Comparison of ENCODE assay signal across 8 mouse cellular contexts in the genomic region with DNA sequence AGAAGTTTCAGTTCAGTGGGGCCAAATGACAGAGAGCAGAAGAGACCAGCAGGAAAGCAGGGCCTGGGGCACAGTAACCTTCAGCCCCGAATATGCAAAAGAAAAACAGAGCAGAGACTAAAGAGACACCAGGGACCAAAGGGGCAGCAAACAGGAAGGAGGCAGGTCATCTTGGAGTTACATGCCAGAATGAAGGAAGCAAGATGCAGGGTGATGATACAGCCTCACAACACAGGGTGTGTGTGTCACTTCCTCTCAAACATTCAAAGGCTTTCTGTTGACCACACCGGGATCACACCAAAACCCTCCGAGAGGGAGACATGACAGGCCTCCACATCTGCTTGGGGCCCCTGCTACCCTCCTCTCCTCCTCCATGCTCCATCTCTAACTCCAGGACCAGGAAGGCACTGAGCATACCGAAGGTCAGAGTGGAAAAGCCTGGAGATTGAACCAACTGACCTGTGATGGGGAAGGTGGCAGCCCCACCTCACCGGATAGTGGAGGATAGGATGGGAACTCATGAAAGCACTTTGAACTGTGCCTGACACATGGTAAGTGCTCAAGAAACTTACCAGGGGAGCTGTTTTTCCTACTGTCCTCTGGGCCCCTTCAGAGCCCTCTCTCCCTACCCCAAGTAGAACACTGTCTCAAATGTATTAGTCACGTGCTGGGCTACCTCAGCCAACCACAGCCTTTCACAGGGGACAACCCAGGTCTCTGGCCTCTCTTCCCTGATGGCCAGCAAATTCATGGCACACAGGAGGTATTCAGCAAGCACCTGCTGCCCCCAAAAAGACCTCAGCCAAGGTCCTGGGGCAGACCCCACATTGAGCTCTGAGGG. TPM values are rescaled to one million over a fixed set of nuclear protein-coding genes. Genes with fewer than 3 reads are reported as not detected.
A peak's percentile ranks its signal among the peaks of the same experiment; 100 is the strongest.
DNase-seq lines count a peak whose midpoint lies in the region; ATAC-seq and TF ChIP-seq lines count a peak whose summit lies in the region.

No protein-coding gene starts in this region.

- H3K4me1 ChIP-seq in heart, embryonic 14.5 days (ENCODE audit: control insufficient read depth in 2 of 2, insufficient read depth in 2 of 2, low read length in 2 of 2), result peaks cover 48 to 54% of the 10 kb centered on the region in 2 experiments
- H3K4me1 ChIP-seq in MEL (ENCODE audit: control insufficient read depth in 1 of 2, insufficient read depth in 2 of 2, low read length in 2 of 2), result peaks cover 0 to 20% of the 10 kb centered on the region in 2 experiments
- peaks cover 52% of the 10 kb centered on the region for H3K4me1 ChIP-seq in hindbrain, embryonic 10.5 days (replicated peaks)
- peaks cover 25% of the 10 kb centered on the region for H3K4me1 ChIP-seq in midbrain, embryonic 14.5 days (ENCODE audit: control insufficient read depth, insufficient read depth, low read length)

- peak overlapping the region; percentile 89 for H3K9ac ChIP-seq in heart, embryonic 14.5 days (ENCODE audit: low read length)
- H3K9ac ChIP-seq in MEL (ENCODE audit: control insufficient read depth, low read depth, low read length, poor library complexity, severe bottlenecking), result no peak overlapping the region
- H3K9ac ChIP-seq in midbrain, embryonic 14.5 days (replicated peaks; ENCODE audit: low read length), result no peak overlapping the region; the same call in 1 of the 2 replicates

- no peaks in the 10 kb centered on the region for H3K9me3 ChIP-seq in heart, embryonic 14.5 days (ENCODE audit: control insufficient read depth, low read length)
- no peaks in the 10 kb centered on the region for H3K9me3 ChIP-seq in MEL (replicated peaks; ENCODE audit: insufficient read depth, low read length)
- no peaks in the 10 kb centered on the region for H3K9me3 ChIP-seq in hindbrain, embryonic 10.5 days
- H3K9me3 ChIP-seq in midbrain, embryonic 14.5 days (ENCODE audit: control insufficient read depth, low read length), result no peaks in the 10 kb centered on the region

- peak overlapping the region; percentile 70 to 75 for H3K27ac ChIP-seq in heart, embryonic 14.5 days (replicated peaks in 1 of 2; ENCODE audit: control insufficient read depth in 1 of 2, insufficient read depth in 1 of 2, low read depth in 2 of 2, low read length in 2 of 2)
- H3K27ac ChIP-seq in MEL (ENCODE audit: control insufficient read depth, low read depth, low read length), result no peak overlapping the region
- peak overlapping the region; percentile 60; the same call in 1 of the 2 replicates for H3K27ac ChIP-seq in hindbrain, embryonic 10.5 days
- no peak overlapping the region for H3K27ac ChIP-seq in midbrain, embryonic 14.5 days (replicated peaks; ENCODE audit: low read depth, low read length)

- no peak for TF ChIP-seq EP300 in MEL (IDR thresholded peaks at IDR 0.05; ENCODE audit: low read depth in 1 of 2, low read length in 2 of 2)

- ATAC-seq in heart, embryonic 14.5 days (ENCODE audit: insufficient number of reproducible peaks, insufficient read depth, low FRiP score, low read depth), result no peak
- ATAC-seq in midbrain, embryonic 14.5 days (ENCODE audit: low FRiP score, low TSS enrichment), result no peak
- ATAC-seq in erythroid progenitor cell, adult 5-6 weeks (replicated peaks; ENCODE audit: low FRiP score, poor library complexity, severe bottlenecking), result no peak

- H3K36me3 ChIP-seq in heart, embryonic 14.5 days (ENCODE audit: control insufficient read depth, insufficient read depth, low read length), result peaks cover 13% of the 10 kb centered on the region; the same call in 1 of the 2 replicates
- peaks cover 0 to 5% of the 10 kb centered on the region in 2 experiments; a peak in 1 of 4 replicates for H3K36me3 ChIP-seq in MEL (ENCODE audit: control insufficient read depth in 1 of 2, insufficient read depth in 2 of 2, low read length in 2 of 2)
- peaks cover 14% of the 10 kb centered on the region for H3K36me3 ChIP-seq in hindbrain, embryonic 10.5 days
- 0 out of 2 replicates have a peak, but pooled peaks cover 3% of the 10 kb centered on the region for H3K36me3 ChIP-seq in midbrain, embryonic 14.5 days (ENCODE audit: control insufficient read depth, insufficient read depth, low read length)

- peak overlapping the region in 1 of 2 experiments; percentile 89; a peak in 1 of 4 replicates for H3K4me3 ChIP-seq in heart, embryonic 14.5 days (ENCODE audit: control insufficient read depth in 1 of 2, insufficient read depth in 1 of 2, low read depth in 1 of 2, low read length in 2 of 2)
- H3K4me3 ChIP-seq in MEL (ENCODE audit: control insufficient read depth in 1 of 2, insufficient read depth in 1 of 2, low read depth in 2 of 2, low read length in 2 of 2), result no peak overlapping the region
- peak overlapping the region; percentile 30 for H3K4me3 ChIP-seq in hindbrain, embryonic 10.5 days
- H3K4me3 ChIP-seq in midbrain, embryonic 14.5 days (replicated peaks; ENCODE audit: low read depth, low read length), result no peak overlapping the region

- H3K79me2 ChIP-seq in MEL (ENCODE audit: control insufficient read depth, insufficient read depth, low read length, poor library complexity), result peaks cover 10% of the 10 kb centered on the region

- no peak for TF ChIP-seq POLR2A in MEL (IDR thresholded peaks at IDR 0.05; ENCODE audit: control insufficient read depth in 1 of 2, insufficient read depth in 1 of 2, low read depth in 1 of 2, low read length in 2 of 2, poor library complexity in 1 of 2)

- intact Hi-C loops in heart, postnatal 10 days (cut with DNase I), result loop anchor here (2.0 kb wide), 1 partner anchor 36 kb away; no protein-coding TSS in a partner anchor

- H3K4me2 ChIP-seq in heart, embryonic 14.5 days (ENCODE audit: low read length), result peak overlapping the region; percentile 94
- peak overlapping the region; percentile 60 for H3K4me2 ChIP-seq in midbrain, embryonic 14.5 days (ENCODE audit: low read length)

- no peak for TF ChIP-seq CTCF in MEL (IDR thresholded peaks at IDR 0.05 in 2 of 3, conservative IDR thresholded peaks at IDR 0.05 in 1 of 3; ENCODE audit: control insufficient read depth in 1 of 3, insufficient read depth in 1 of 3, low read depth in 2 of 3, low read length in 3 of 3, poor library complexity in 1 of 3, severe bottlenecking in 1 of 3)

- WGBS in heart, embryonic 14.5 days, result 54% methylated on average over 6 of the region's 6 CpGs
- 64% methylated on average over 6 of the region's 6 CpGs for WGBS in hindbrain, embryonic 10.5 days
- 87% methylated on average over 6 of the region's 6 CpGs for WGBS in midbrain, embryonic 14.5 days

- DNase-seq in heart, postnatal 10 days, result no peak
- DNase-seq in MEL (ENCODE audit: low read depth, low spot score), result peak; percentile 33
- DNase-seq in hindbrain, embryonic 10.5 days (ENCODE audit: low spot score), result no peak
- DNase-seq in midbrain, embryonic 14.5 days, result no peak
- no peak for DNase-seq in right cerebral cortex, adult 18-20 months
- DNase-seq in urinary bladder, postnatal 10 days (ENCODE audit: low spot score), result no peak

- no peaks in the 10 kb centered on the region for H3K27me3 ChIP-seq in heart, embryonic 14.5 days (ENCODE audit: control insufficient read depth, insufficient read depth, low read length)
- H3K27me3 ChIP-seq in MEL (ENCODE audit: control insufficient read depth in 1 of 2, insufficient read depth in 2 of 2, low read length in 2 of 2), result no peaks in the 10 kb centered on the region
- H3K27me3 ChIP-seq in hindbrain, embryonic 10.5 days (ENCODE audit: insufficient read depth, poor library complexity, severe bottlenecking), result peaks cover 13% of the 10 kb centered on the region
- H3K27me3 ChIP-seq in midbrain, embryonic 14.5 days (ENCODE audit: control insufficient read depth, insufficient read depth, low read length), result 0 out of 2 replicates have a peak, but pooled peaks cover 3% of the 10 kb centered on the region

- no peak for TF ChIP-seq RAD21 in MEL (IDR thresholded peaks at IDR 0.05; ENCODE audit: low read depth, low read length)

TF ChIP-seq in MEL, 35 proteins besides CTCF, POLR2A, EP300 and RAD21:
- no peak for TF ChIP-seq HCFC1 (IDR thresholded peaks at IDR 0.05; ENCODE audit: low read depth, low read length)
- TF ChIP-seq TAL1 (IDR thresholded peaks at IDR 0.05; ENCODE audit: low read length), result peak; percentile 41
TF ChIP-seq in MEL: peak in this region for 1.

RNA-seq across cellular contexts. Expression of gene Tmem184b, which starts 3.0 kb away (rescaled TPM):
- 56.1 and 60.6 TPM in 2 replicates for polyA plus RNA-seq in heart, embryonic 14.5 days (2014; fragmentation: Nextera tagmentation; extraction: Ambion mirVana)
- 10 to 100 TPM; 59.2 to 67.8 TPM for total RNA-seq in heart, postnatal 10 days (2021)
- total RNA-seq in MEL (2012; rRNA removed), result 7.2 and 7.5 TPM in 2 replicates
- polyA plus RNA-seq in MEL (2012; ENCODE audit: insufficient read depth in 1 of 2, insufficient read length in 2 of 2, low read depth in 1 of 2, low replicate concordance in 2 of 2, missing spikeins in 1 of 2), result 10 to 100 TPM in 1 of 2 experiments, not detected in 1; 28.4 TPM
- polyA plus RNA-seq in hindbrain, embryonic 10.5 days (2016; fragmentation: Nextera tagmentation; extraction: Ambion mirVana), result 54.8 and 56.2 TPM in 2 replicates
- polyA plus RNA-seq in midbrain, embryonic 14.5 days (2014; fragmentation: Nextera tagmentation; extraction: Ambion mirVana), result 32.2 and 36.6 TPM in 2 replicates
- 0.84 and 3.6 TPM in 2 replicates for total RNA-seq in erythroid progenitor cell, adult 5-6 weeks (2015; ENCODE audit: low replicate concordance)
- total RNA-seq in erythroid progenitor cell, adult 5-6 weeks (2017; ENCODE audit: low replicate concordance), result 0.39 TPM in 1 of 2 replicates, not detected in the other

RNA-seq across cellular contexts. Expression of gene Maff, which starts 53.9 kb away (rescaled TPM):
- polyA plus RNA-seq in heart, embryonic 14.5 days (2014; fragmentation: Nextera tagmentation; extraction: Ambion mirVana), result 2.2 and 3.5 TPM in 2 replicates
- total RNA-seq in heart, postnatal 10 days (2021), result 1 to 10 TPM; 4.8 to 6.0 TPM
- total RNA-seq in MEL (2012; rRNA removed), result 3.3 TPM in 2 replicates
- 1 to 10 TPM in 1 of 2 experiments, not detected in 1; 5.8 TPM for polyA plus RNA-seq in MEL (2012; ENCODE audit: insufficient read depth in 1 of 2, insufficient read length in 2 of 2, low read depth in 1 of 2, low replicate concordance in 2 of 2, missing spikeins in 1 of 2)
- polyA plus RNA-seq in hindbrain, embryonic 10.5 days (2016; fragmentation: Nextera tagmentation; extraction: Ambion mirVana), result 0.97 and 1.1 TPM in 2 replicates
- 1.0 and 1.2 TPM in 2 replicates for polyA plus RNA-seq in midbrain, embryonic 14.5 days (2014; fragmentation: Nextera tagmentation; extraction: Ambion mirVana)
- not detected in 2 replicates for total RNA-seq in erythroid progenitor cell, adult 5-6 weeks (2015; ENCODE audit: low replicate concordance)
- not detected in 2 replicates for total RNA-seq in erythroid progenitor cell, adult 5-6 weeks (2017; ENCODE audit: low replicate concordance)

RNA-seq across cellular contexts. Expression of gene Csnk1e, which starts 55.0 kb away (rescaled TPM):
- polyA plus RNA-seq in heart, embryonic 14.5 days (2014; fragmentation: Nextera tagmentation; extraction: Ambion mirVana), result 83.0 and 95.1 TPM in 2 replicates
- total RNA-seq in heart, postnatal 10 days (2021), result 10 to 100 TPM; 79.6 to 81.4 TPM
- total RNA-seq in MEL (2012; rRNA removed), result 28.5 and 33.3 TPM in 2 replicates
- polyA plus RNA-seq in MEL (2012; ENCODE audit: insufficient read depth in 1 of 2, insufficient read length in 2 of 2, low read depth in 1 of 2, low replicate concordance in 2 of 2, missing spikeins in 1 of 2), result 10 to 100 TPM in 1 of 2 experiments, not detected in 1; 58.1 TPM
- polyA plus RNA-seq in hindbrain, embryonic 10.5 days (2016; fragmentation: Nextera tagmentation; extraction: Ambion mirVana), result 148 and 190 TPM in 2 replicates
- polyA plus RNA-seq in midbrain, embryonic 14.5 days (2014; fragmentation: Nextera tagmentation; extraction: Ambion mirVana), result 225 and 226 TPM in 2 replicates
- total RNA-seq in erythroid progenitor cell, adult 5-6 weeks (2015; ENCODE audit: low replicate concordance), result 6.8 and 18.9 TPM in 2 replicates
- 2.1 and 2.9 TPM in 2 replicates for total RNA-seq in erythroid progenitor cell, adult 5-6 weeks (2017; ENCODE audit: low replicate concordance)

Comparison
In these comparisons a context has a peak if more than half of its experiments do, and no peak if none do; other contexts are left out.
1. H3K27ac ChIP-seq: peak in heart, embryonic 14.5 days (2 of 2) and hindbrain, embryonic 10.5 days (single experiment); none in MEL (single experiment) and midbrain, embryonic 14.5 days (single experiment).